Mouse (Mus musculus) kidney, postnatal 0 days (tissue): ENCODE data around the gene Cryzl2. TPM values are rescaled to one million over a fixed set of nuclear protein-coding genes. Genes with fewer than 3 reads are reported as not detected.

Source experiments
- ATAC-seq: fragments of 200-750 bp; cut with Nextera tagmentation; replicated peaks from 2 replicates; pipeline ENCODE4 v1.8.0; 2017; ENCODE audit warnings: low read depth, moderate number of reproducible peaks, moderate TSS enrichment, moderate library complexity; ENCODE audit not compliant: low FRiP score
- DNase-seq: peaks from one replicate; pipeline ENCODE4 v3.0.0-alpha.2; 2016; ENCODE audit warnings: low spot score
- H3K27ac ChIP-seq: fragments of 300-500 bp; sonication (generic); 2 replicates; pipeline ENCODE4 v1.5.1; 2014; ENCODE audit warnings: mild to moderate bottlenecking
- H3K27me3 ChIP-seq: fragments of 300-500 bp; sonication (generic); 2 replicates; pipeline ENCODE4 v1.6.1; 2014; ENCODE audit warnings: low read length, mixed read lengths; ENCODE audit not compliant: insufficient read depth
- H3K36me3 ChIP-seq: fragments of 300-500 bp; sonication (generic); 2 replicates; pipeline ENCODE4 v1.6.1; 2014; ENCODE audit warnings: low read length, mixed read lengths; ENCODE audit not compliant: insufficient read depth
- H3K4me1 ChIP-seq: fragments of 300-500 bp; sonication (generic); replicated peaks from 2 replicates; pipeline ENCODE4 v1.6.1; 2014; ENCODE audit warnings: antibody characterized with exemption, low read length, mixed read lengths; ENCODE audit not compliant: insufficient read depth
- H3K4me2 ChIP-seq: fragments of 300-500 bp; sonication (generic); 2 replicates; pipeline ENCODE4 v1.6.1; 2014; ENCODE audit warnings: mild to moderate bottlenecking, low read length, moderate library complexity, mixed read lengths
- H3K4me3 ChIP-seq: fragments of 300-500 bp; sonication (generic); replicated peaks from 2 replicates; pipeline ENCODE4 v1.5.1; 2014; ENCODE audit warnings: low read depth, low read length
- H3K9ac ChIP-seq: fragments of 300-500 bp; sonication (generic); 2 replicates; pipeline ENCODE4 v1.6.1; 2014; ENCODE audit warnings: low read depth, low read length
- H3K9me3 ChIP-seq: fragments of 300-500 bp; sonication (generic); replicated peaks from 2 replicates; pipeline ENCODE4 v1.6.1; 2016; ENCODE audit warnings: low read length, inconsistent platforms, mixed read lengths
- CTCF ChIP-seq: IDR thresholded peaks from 2 replicates; pipeline ENCODE4 v1.5.1; 2016; ENCODE audit warnings: antibody characterized with exemption, low read depth, mild to moderate bottlenecking, moderate library complexity
- whole genome bisulfite sequencing: fragments of 180-500 bp; shearing (Covaris S2); extraction: QIAGEN DNeasy Blood & Tissue Kit; methylation state at CpG from one replicate; pipeline ENCODE4 v1.1.7; 2014; 5-methylcytosine and 5-hydroxymethylcytosine counted together
- polyA plus RNA-seq: library from polyadenylated mRNA; unstranded; fragments of >200 nt; fragmentation: Nextera tagmentation; extraction: Ambion mirVana; gene quantifications from 2 replicates; pipeline ENCODE4 v1.2.1, GENCODE M21; 2015

The Cryzl2 gene
- polyA plus RNA-seq, 1 experiment from 2014 or later = 46.9 TPM

DNA sequence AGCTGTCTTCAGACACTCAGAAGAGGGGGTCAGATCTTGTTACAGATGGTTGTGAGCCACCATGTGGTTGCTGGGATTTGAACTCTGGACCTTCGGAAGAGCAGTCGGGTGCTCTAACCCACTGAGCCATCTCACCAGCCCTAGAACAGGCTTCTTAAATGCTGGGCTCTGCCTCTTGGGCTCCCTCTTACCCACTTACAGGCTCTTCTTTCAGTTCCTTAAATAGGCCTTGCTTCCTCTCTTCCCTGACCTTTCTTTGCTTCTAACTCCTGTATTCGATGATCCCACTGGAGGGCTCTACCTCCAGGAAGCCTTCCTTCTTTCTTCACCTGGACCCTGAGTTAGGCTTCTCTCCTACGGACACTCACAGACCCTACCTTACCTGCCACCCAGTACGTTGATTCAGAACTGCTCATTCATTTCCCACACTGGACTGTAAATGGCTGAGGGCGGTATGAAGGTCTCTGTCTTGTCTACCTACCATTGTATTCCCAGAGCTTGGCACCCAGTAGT is 12.9 kb upstream of the Cryzl2 start:
- 88% methylated on average over 6 of the region's 6 CpGs for WGBS
- ATAC-seq = no peak
- TF ChIP-seq CTCF = no peak

DNA sequence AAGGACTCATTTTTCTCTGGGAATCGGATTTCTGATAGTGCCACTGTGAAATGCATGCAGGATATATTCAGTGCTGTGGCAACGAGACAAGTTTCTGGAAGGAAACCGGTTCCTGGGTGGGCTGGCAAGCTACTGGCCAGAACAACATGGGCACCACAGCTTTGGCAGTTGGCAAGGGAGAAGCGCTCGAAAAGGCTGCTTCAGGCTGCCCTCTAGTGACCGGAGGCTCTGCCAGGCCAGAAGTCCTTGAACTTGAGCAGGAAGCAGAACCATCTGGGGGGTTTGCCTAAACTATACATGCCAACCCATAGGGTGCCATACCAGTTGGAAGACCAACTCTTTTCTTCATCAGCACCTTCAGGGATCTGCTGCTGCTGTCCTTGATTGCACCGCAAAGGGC is 12.1 kb upstream of the Cryzl2 start:
- Histone ChIP-seq H3K27me3 (no peaks in the 10 kb centered on the region), H3K4me3 (no peak overlapping the region), H3K4me1 (0 out of 2 replicates have a peak, but pooled peaks cover 9% of the 10 kb centered on the region), H3K9me3 (no peaks in the 10 kb centered on the region), H3K4me2 (no peak overlapping the region), H3K27ac (no peak overlapping the region), H3K9ac (no peak overlapping the region), H3K36me3 (no peaks in the 10 kb centered on the region)
- ATAC-seq (no peak), DNase-seq (peak; percentile 64)
- TF ChIP-seq CTCF = peak; percentile 64
- 64% methylated on average over 7 of the region's 7 CpGs for WGBS

More for the DNA sequence above, 12.9 kb upstream of the Cryzl2 start:
- Histone ChIP-seq H3K4me1 (0 out of 2 replicates have a peak, but pooled peaks cover 9% of the 10 kb centered on the region), H3K4me3 (no peak overlapping the region), H3K4me2 (no peak overlapping the region), H3K36me3 (no peaks in the 10 kb centered on the region), H3K9ac (no peak overlapping the region), H3K27me3 (no peaks in the 10 kb centered on the region), H3K9me3 (no peaks in the 10 kb centered on the region), H3K27ac (no peak overlapping the region)
- DNase-seq = no peak

DNA sequence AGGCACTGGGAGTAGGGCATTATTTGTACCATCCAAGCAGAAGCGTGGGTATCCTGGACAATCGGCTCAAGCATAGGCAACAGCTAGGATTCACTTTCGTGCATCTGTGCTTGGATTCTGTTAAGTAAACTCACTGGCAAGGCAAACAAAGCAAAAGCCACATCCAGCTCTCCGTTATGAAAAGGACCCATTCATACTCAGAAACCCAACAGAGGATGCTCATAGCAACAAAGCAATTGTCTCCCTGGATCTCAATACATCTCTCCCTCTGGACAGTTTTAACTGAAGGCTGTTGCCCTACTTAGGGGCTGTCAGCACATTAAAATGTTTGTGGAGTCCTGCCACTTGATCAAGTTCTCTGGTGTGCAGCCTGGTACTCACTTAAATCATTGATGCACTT is 11.2 kb upstream of the Cryzl2 start:
- ATAC-seq (no peak), DNase-seq (no peak)
- H3K36me3 ChIP-seq = no peaks in the 10 kb centered on the region
- no peaks in the 10 kb centered on the region for H3K9me3 ChIP-seq
- H3K27ac ChIP-seq = no peak overlapping the region
- 82% methylated on average over 4 of the region's 4 CpGs for WGBS
- no peak for TF ChIP-seq CTCF
- no peak overlapping the region for H3K4me3 ChIP-seq
- H3K4me2 ChIP-seq = no peak overlapping the region
- H3K9ac ChIP-seq = no peak overlapping the region
- H3K4me1 ChIP-seq = 0 out of 2 replicates have a peak, but pooled peaks cover 9% of the 10 kb centered on the region
- no peaks in the 10 kb centered on the region for H3K27me3 ChIP-seq

DNA sequence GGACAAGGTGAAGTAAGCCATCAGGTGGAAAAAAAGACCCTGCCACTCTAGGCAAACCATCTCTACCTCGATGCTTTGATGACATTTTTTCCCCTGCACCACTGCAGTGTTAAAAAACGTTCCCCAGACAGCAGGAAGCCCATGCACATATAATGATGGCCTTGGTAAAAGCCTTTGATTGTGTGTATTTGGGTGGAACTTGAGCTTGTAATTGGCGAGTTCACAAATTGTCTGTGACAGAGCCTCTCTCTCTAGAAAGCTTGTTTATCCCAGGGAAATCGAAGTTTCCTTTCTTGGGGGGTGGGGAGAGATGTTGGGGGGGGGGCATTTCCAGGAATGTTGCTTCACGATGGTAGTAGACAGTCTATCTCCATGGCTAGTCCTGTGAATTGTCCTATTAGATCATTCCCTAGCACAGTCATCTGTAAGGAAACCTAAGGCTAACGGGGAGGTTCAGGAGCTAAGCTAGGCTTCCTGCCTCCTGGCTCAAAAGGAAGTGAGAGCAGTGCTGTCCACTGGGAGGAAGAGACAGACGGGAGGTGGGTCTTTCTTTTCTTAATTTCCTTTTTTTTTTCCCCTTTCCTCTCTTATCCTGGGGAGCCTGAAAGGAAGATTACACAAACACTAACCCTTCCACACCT is 10.1 kb upstream of the Cryzl2 start:
- Histone ChIP-seq H3K36me3 (no peaks in the 10 kb centered on the region), H3K9me3 (no peaks in the 10 kb centered on the region), H3K4me2 (no peak overlapping the region), H3K4me1 (0 out of 2 replicates have a peak, but pooled peaks cover 7% of the 10 kb centered on the region), H3K27me3 (no peaks in the 10 kb centered on the region), H3K4me3 (no peak overlapping the region), H3K27ac (no peak overlapping the region), H3K9ac (no peak overlapping the region)
- WGBS = 27% methylated on average over 7 of the region's 7 CpGs
- ATAC-seq = no peak
- no peak for TF ChIP-seq CTCF
- DNase-seq = peak; percentile 23

DNA sequence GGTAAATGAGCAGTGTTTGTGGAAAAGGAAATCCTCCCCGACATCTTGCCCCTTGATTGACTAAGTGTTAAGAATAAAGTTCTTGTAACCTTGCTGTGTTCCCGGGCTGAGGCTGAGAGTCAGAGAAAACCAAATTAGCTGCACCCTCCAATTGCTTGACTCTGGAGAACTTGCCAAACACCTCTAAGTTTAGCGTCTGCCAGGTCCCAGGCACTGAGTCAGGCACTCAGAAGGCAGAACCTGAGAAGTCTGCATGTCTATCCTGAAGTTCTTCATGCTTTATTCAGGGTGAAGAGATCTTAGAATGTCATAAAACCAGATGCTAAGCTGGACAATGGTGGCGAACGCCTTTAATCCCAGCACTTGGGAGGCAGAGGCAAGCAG is 9.6 kb upstream of the Cryzl2 start:
- Histone ChIP-seq H3K27ac (no peak overlapping the region), H3K9me3 (no peaks in the 10 kb centered on the region), H3K9ac (no peak overlapping the region), H3K4me1 (0 out of 2 replicates have a peak, but pooled peaks cover 5% of the 10 kb centered on the region), H3K4me3 (no peak overlapping the region), H3K4me2 (no peak overlapping the region), H3K27me3 (no peaks in the 10 kb centered on the region), H3K36me3 (no peaks in the 10 kb centered on the region)
- WGBS = 63% methylated on average over 5 of the region's 5 CpGs
- ATAC-seq (no peak), DNase-seq (no peak)
- TF ChIP-seq CTCF = no peak

- H3K4me2 ChIP-seq = peak overlapping the region; percentile 44
- no peaks in the 10 kb centered on the region for H3K36me3 ChIP-seq
- 12% methylated on average over 10 of the region's 10 CpGs for WGBS
- peak overlapping the region; percentile 20; the same call in 1 of the 2 replicates for H3K9ac ChIP-seq
- peak overlapping the region; percentile 63 for H3K27ac ChIP-seq
- no peak overlapping the region for H3K4me3 ChIP-seq
- DNase-seq (no peak), ATAC-seq (no peak)
- no peak for TF ChIP-seq CTCF
- no peaks in the 10 kb centered on the region for H3K27me3 ChIP-seq
- H3K4me1 ChIP-seq = 0 out of 2 replicates have a peak, but pooled peaks cover 5% of the 10 kb centered on the region
- no peaks in the 10 kb centered on the region for H3K9me3 ChIP-seq
Measured at GRCm38 (mm10) chr1:157449532-157449931, 8.8 kb upstream of the Cryzl2 start.
